Mouse (Mus musculus) midbrain, postnatal 0 days (tissue): ENCODE results near the gene Rbpjl. TPM values are rescaled to one million over a fixed set of nuclear protein-coding genes. Genes with fewer than 3 reads are reported as not detected.

Experiments
- ATAC-seq: fragments of 200-750 bp; cut with Nextera tagmentation; 2 replicates; pipeline ENCODE4 v1.8.0; 2017; ENCODE audit warnings: moderate number of reproducible peaks, mild to moderate bottlenecking, moderate TSS enrichment, moderate library complexity; ENCODE audit not compliant: low FRiP score
- DNase-seq: peaks from one replicate; pipeline ENCODE4 v3.0.0-alpha.2; 2015; ENCODE audit warnings: low spot score
- H3K27ac ChIP-seq: fragments of 300-500 bp; sonication (generic); 2 replicates; pipeline ENCODE4 v1.5.1; 2014; ENCODE audit warnings: low read depth, mild to moderate bottlenecking, low read length, mixed read lengths
- H3K27me3 ChIP-seq: fragments of 300-500 bp; sonication (generic); 2 replicates; pipeline ENCODE4 v1.6.1; 2014; ENCODE audit warnings: low read length, control low read depth, mixed read lengths; ENCODE audit not compliant: insufficient read depth
- H3K36me3 ChIP-seq: fragments of 300-500 bp; sonication (generic); 2 replicates; pipeline ENCODE4 v1.6.1; 2014; ENCODE audit warnings: low read length, control low read depth, mixed read lengths; ENCODE audit not compliant: insufficient read depth
- H3K4me1 ChIP-seq: fragments of 300-500 bp; sonication (generic); 2 replicates; pipeline ENCODE4 v1.6.1; 2014; ENCODE audit warnings: mild to moderate bottlenecking, control low read depth, antibody characterized with exemption, low read length, mixed read lengths; ENCODE audit not compliant: insufficient read depth
- H3K4me2 ChIP-seq: fragments of 300-500 bp; sonication (generic); 2 replicates; pipeline ENCODE4 v1.6.1; 2014; ENCODE audit warnings: low read depth, mild to moderate bottlenecking, low read length, mixed read lengths; ENCODE audit not compliant: poor library complexity, severe bottlenecking
- H3K4me3 ChIP-seq: fragments of 300-500 bp; sonication (generic); 2 replicates; pipeline ENCODE4 v1.5.1; 2014; ENCODE audit warnings: low read depth, mild to moderate bottlenecking, low read length, moderate library complexity
- H3K9ac ChIP-seq: fragments of 300-500 bp; sonication (generic); replicated peaks from 2 replicates; pipeline ENCODE4 v1.6.1; 2014; ENCODE audit warnings: mild to moderate bottlenecking, low read length, moderate library complexity, mixed read lengths; ENCODE audit not compliant: poor library complexity, severe bottlenecking
- H3K9me3 ChIP-seq: fragments of 300-500 bp; sonication (generic); 2 replicates; pipeline ENCODE4 v1.6.1; 2016; ENCODE audit warnings: low read length, control low read depth
- CTCF ChIP-seq: IDR thresholded peaks from 2 replicates; pipeline ENCODE4 v1.5.1; 2016; ENCODE audit warnings: antibody characterized with exemption, mild to moderate bottlenecking
- WGBS: fragments of 180-500 bp; shearing (Covaris S2); extraction: QIAGEN DNeasy Blood & Tissue Kit; methylation state at CpG from one replicate; pipeline ENCODE4 v1.1.7; 2014; 5-methylcytosine and 5-hydroxymethylcytosine counted together
- polyA plus RNA-seq: library from polyadenylated mRNA; unstranded; fragments of >200 nt; fragmentation: Nextera tagmentation; extraction: Ambion mirVana; gene quantifications from 2 replicates; pipeline ENCODE4 v1.2.1, GENCODE M21; 2015
- total RNA-seq: library from RNA; depleted of rRNA; stranded (reverse); fragments of >200 nt; gene quantifications from 2 replicates; pipeline ENCODE4 v1.2.3, GENCODE M21; 2014

Rbpjl gene
- total and polyA plus RNA-seq, 2 experiments from 2014 or later = 0.04 to 0.77 TPM

- H3K4me3 ChIP-seq = no peak overlapping the region
- DNase-seq (no peak), ATAC-seq (no peak)
- no peaks in the 10 kb centered on the region for H3K9me3 ChIP-seq
- WGBS = 81% methylated on average over 5 of the region's 5 CpGs
- no peak overlapping the region for H3K9ac ChIP-seq
- H3K27me3 ChIP-seq = no peaks in the 10 kb centered on the region
- TF ChIP-seq CTCF = no peak
- no peak overlapping the region for H3K4me2 ChIP-seq
- no peaks in the 10 kb centered on the region for H3K36me3 ChIP-seq
- no peaks in the 10 kb centered on the region for H3K4me1 ChIP-seq
- no peak overlapping the region for H3K27ac ChIP-seq
These were observed 24.0 kb downstream of the Rbpjl start for GRCm38 (mm10) chr2:164426952-164427351.

- no peak for ATAC-seq
- no peaks in the 10 kb centered on the region for H3K9me3 ChIP-seq
- no peaks in the 10 kb centered on the region for H3K4me1 ChIP-seq
- H3K36me3 ChIP-seq = no peaks in the 10 kb centered on the region
- no peak overlapping the region for H3K27ac ChIP-seq
- H3K4me3 ChIP-seq = no peak overlapping the region
- TF ChIP-seq CTCF = no peak
- WGBS = 42% methylated on average over 5 of the region's 5 CpGs
- DNase-seq = no peak
- no peaks in the 10 kb centered on the region for H3K27me3 ChIP-seq
- no peak overlapping the region for H3K4me2 ChIP-seq
- H3K9ac ChIP-seq = no peak overlapping the region
These were observed 25.5 kb downstream of the Rbpjl start for GRCm38 (mm10) chr2:164428451-164428850.

GRCm38 (mm10) chr2:164429881-164430615 is 27.1 kb downstream of the Rbpjl start:
- Histone ChIP-seq H3K9ac (no peak overlapping the region), H3K27ac (no peak overlapping the region), H3K4me1 (no peaks in the 10 kb centered on the region), H3K27me3 (no peaks in the 10 kb centered on the region), H3K4me2 (no peak overlapping the region), H3K9me3 (no peaks in the 10 kb centered on the region), H3K36me3 (no peaks in the 10 kb centered on the region), H3K4me3 (no peak overlapping the region)
- DNase-seq (no peak), ATAC-seq (no peak)
- WGBS = 53% methylated on average over 15 of the region's 15 CpGs
- no peak for TF ChIP-seq CTCF

- Histone ChIP-seq H3K27ac (no peak overlapping the region), H3K9ac (no peak overlapping the region), H3K4me3 (no peak overlapping the region), H3K27me3 (no peaks in the 10 kb centered on the region), H3K4me1 (no peaks in the 10 kb centered on the region), H3K9me3 (no peaks in the 10 kb centered on the region), H3K36me3 (no peaks in the 10 kb centered on the region), H3K4me2 (no peak overlapping the region)
- DNase-seq = no peak
- WGBS = 32% methylated on average over 7 of the region's 7 CpGs
- no peak for ATAC-seq
- no peak; the same call in 1 of the 2 replicates for TF ChIP-seq CTCF
These were observed 27.8 kb downstream of the Rbpjl start for GRCm38 (mm10) chr2:164430697-164431096.

- 68% methylated on average over 9 of the region's 9 CpGs for WGBS
- TF ChIP-seq CTCF = no peak
- ATAC-seq = no peak
These were observed 28.9 kb downstream of the Rbpjl start for GRCm38 (mm10) chr2:164431676-164432465.

GRCm38 (mm10) chr2:164432541-164433191 is 29.7 kb downstream of the Rbpjl start:
- Histone ChIP-seq H3K9me3 (no peaks in the 10 kb centered on the region), H3K36me3 (no peaks in the 10 kb centered on the region), H3K4me2 (no peak overlapping the region), H3K4me1 (0 out of 2 replicates have a peak, but pooled peaks cover 3% of the 10 kb centered on the region), H3K4me3 (no peak overlapping the region), H3K9ac (no peak overlapping the region), H3K27me3 (no peaks in the 10 kb centered on the region), H3K27ac (no peak overlapping the region)
- ATAC-seq (no peak), DNase-seq (no peak)
- no peak for TF ChIP-seq CTCF
- WGBS = 43% methylated on average over 22 of the region's 22 CpGs

More at GRCm38 (mm10) chr2:164431676-164432465, 28.9 kb downstream of the Rbpjl start:
- Histone ChIP-seq H3K9ac (no peak overlapping the region), H3K36me3 (no peaks in the 10 kb centered on the region), H3K4me3 (no peak overlapping the region), H3K27ac (no peak overlapping the region), H3K4me2 (no peak overlapping the region), H3K9me3 (no peaks in the 10 kb centered on the region), H3K4me1 (0 out of 2 replicates have a peak, but pooled peaks cover 3% of the 10 kb centered on the region), H3K27me3 (no peaks in the 10 kb centered on the region)
- no peak for DNase-seq
